Mouse (Mus musculus): ENCODE measurements around the gene Nck2. TPM values are rescaled to one million over a fixed set of nuclear protein-coding genes. Genes with fewer than 3 reads are reported as not detected.

Nck2 gene
- total and polyA plus RNA-seq, 2 experiments from 2014 or later = 17.7 to 49.7 TPM

GRCm38 (mm10) chr1:43455196-43455595 is 10.8 kb downstream of the Nck2 start:
- H3K4me1 ChIP-seq (ENCODE audit: control insufficient read depth, insufficient read depth) = peaks cover 26% of the 10 kb centered on the region
- WGBS = 51% methylated on average over 1 of the region's 1 CpGs
- TF ChIP-seq EP300 (IDR thresholded peaks at IDR 0.05; ENCODE audit: low read depth) (no peak), CTCF (IDR thresholded peaks at IDR 0.05; ENCODE audit: low read depth) (no peak)

GRCm38 (mm10) chr1:43457012-43457766 is 12.8 kb downstream of the Nck2 start:
- H3K4me2 ChIP-seq (ENCODE audit: low read depth, low read length) = no peak overlapping the region; the same call in 1 of the 2 replicates
- no peak overlapping the region; the same call in 1 of the 2 replicates for H3K27ac ChIP-seq (ENCODE audit: low read depth)
- no peak overlapping the region for H3K9ac ChIP-seq (replicated peaks; ENCODE audit: low read depth, low read length)
- no peaks in the 10 kb centered on the region for H3K27me3 ChIP-seq (ENCODE audit: control insufficient read depth, insufficient read depth, low read length)
- WGBS = 72% methylated on average over 7 of the region's 7 CpGs
- TF ChIP-seq CTCF (IDR thresholded peaks at IDR 0.05; ENCODE audit: low read depth) (no peak), EP300 (IDR thresholded peaks at IDR 0.05; ENCODE audit: low read depth) (no peak)
- DNase-seq (ENCODE audit: low spot score) (no peak), ATAC-seq (ENCODE audit: insufficient read depth, low read depth) (no peak)
- H3K4me1 ChIP-seq (ENCODE audit: control insufficient read depth, insufficient read depth) = peaks cover 22% of the 10 kb centered on the region
- H3K36me3 ChIP-seq (replicated peaks; ENCODE audit: control insufficient read depth, insufficient read depth, low read length) = peaks cover 11% of the 10 kb centered on the region; the same call in 1 of the 2 replicates
- H3K9me3 ChIP-seq (replicated peaks; ENCODE audit: control insufficient read depth, low read length) = no peaks in the 10 kb centered on the region
- H3K4me3 ChIP-seq (ENCODE audit: low read depth, low read length) = peak overlapping the region; percentile 5; the same call in 1 of the 2 replicates

More at GRCm38 (mm10) chr1:43455196-43455595, 10.8 kb downstream of the Nck2 start:
- Histone ChIP-seq H3K27ac (ENCODE audit: low read depth) (no peak overlapping the region), H3K4me2 (ENCODE audit: low read depth, low read length) (no peak overlapping the region), H3K4me3 (ENCODE audit: low read depth, low read length) (no peak overlapping the region), H3K27me3 (ENCODE audit: control insufficient read depth, insufficient read depth, low read length) (no peaks in the 10 kb centered on the region), H3K9ac (replicated peaks; ENCODE audit: low read depth, low read length) (no peak overlapping the region), H3K36me3 (replicated peaks; ENCODE audit: control insufficient read depth, insufficient read depth, low read length) (no peaks in the 10 kb centered on the region), H3K9me3 (replicated peaks; ENCODE audit: control insufficient read depth, low read length) (no peaks in the 10 kb centered on the region)
- DNase-seq (ENCODE audit: low spot score) = no peak
- ATAC-seq (ENCODE audit: insufficient read depth, low read depth) = no peak

GRCm38 (mm10) chr1:43460468-43460867 is 16.1 kb downstream of the Nck2 start:
- no peak overlapping the region for H3K9ac ChIP-seq (replicated peaks; ENCODE audit: low read depth, low read length)
- ATAC-seq (ENCODE audit: insufficient read depth, low read depth) (no peak), DNase-seq (ENCODE audit: low spot score) (no peak)
- H3K27ac ChIP-seq (ENCODE audit: low read depth) = no peak overlapping the region; the same call in 1 of the 2 replicates
- H3K4me3 ChIP-seq (ENCODE audit: low read depth, low read length) = no peak overlapping the region
- peaks cover 37% of the 10 kb centered on the region for H3K4me1 ChIP-seq (ENCODE audit: control insufficient read depth, insufficient read depth)
- 83% methylated on average over 5 of the region's 5 CpGs for WGBS
- H3K9me3 ChIP-seq (replicated peaks; ENCODE audit: control insufficient read depth, low read length) = no peaks in the 10 kb centered on the region
- H3K27me3 ChIP-seq (ENCODE audit: control insufficient read depth, insufficient read depth, low read length) = no peaks in the 10 kb centered on the region
- H3K36me3 ChIP-seq (replicated peaks; ENCODE audit: control insufficient read depth, insufficient read depth, low read length) = peaks cover 11% of the 10 kb centered on the region; the same call in 1 of the 2 replicates
- TF ChIP-seq CTCF (IDR thresholded peaks at IDR 0.05; ENCODE audit: low read depth) (no peak), EP300 (IDR thresholded peaks at IDR 0.05; ENCODE audit: low read depth) (no peak)
- no peak overlapping the region for H3K4me2 ChIP-seq (ENCODE audit: low read depth, low read length)

GRCm38 (mm10) chr1:43462666-43463065 is 18.3 kb downstream of the Nck2 start:
- Histone ChIP-seq H3K4me2 (ENCODE audit: low read depth, low read length) (no peak overlapping the region), H3K4me3 (ENCODE audit: low read depth, low read length) (no peak overlapping the region), H3K9me3 (replicated peaks; ENCODE audit: control insufficient read depth, low read length) (no peaks in the 10 kb centered on the region), H3K27ac (ENCODE audit: low read depth) (no peak overlapping the region), H3K27me3 (ENCODE audit: control insufficient read depth, insufficient read depth, low read length) (no peaks in the 10 kb centered on the region), H3K4me1 (ENCODE audit: control insufficient read depth, insufficient read depth) (peaks cover 48% of the 10 kb centered on the region), H3K36me3 (replicated peaks; ENCODE audit: control insufficient read depth, insufficient read depth, low read length) (peaks cover 11% of the 10 kb centered on the region; the same call in 1 of the 2 replicates), H3K9ac (replicated peaks; ENCODE audit: low read depth, low read length) (no peak overlapping the region)
- ATAC-seq (ENCODE audit: insufficient read depth, low read depth) = no peak
- TF ChIP-seq EP300 (IDR thresholded peaks at IDR 0.05; ENCODE audit: low read depth) = no peak
- no peak for TF ChIP-seq CTCF (IDR thresholded peaks at IDR 0.05; ENCODE audit: low read depth)
- WGBS = 45% methylated on average over 4 of the region's 4 CpGs
- no peak for DNase-seq (ENCODE audit: low spot score)

- TF ChIP-seq CTCF (IDR thresholded peaks at IDR 0.05; ENCODE audit: low read depth) (no peak), EP300 (IDR thresholded peaks at IDR 0.05; ENCODE audit: low read depth) (no peak)
- H3K9me3 ChIP-seq (replicated peaks; ENCODE audit: control insufficient read depth, low read length) = no peaks in the 10 kb centered on the region
- H3K4me1 ChIP-seq (ENCODE audit: control insufficient read depth, insufficient read depth) = peaks cover 53% of the 10 kb centered on the region
- H3K4me2 ChIP-seq (ENCODE audit: low read depth, low read length) = no peak overlapping the region
- 71% methylated on average over 11 of the region's 11 CpGs for WGBS
- H3K36me3 ChIP-seq (replicated peaks; ENCODE audit: control insufficient read depth, insufficient read depth, low read length) = peaks cover 11% of the 10 kb centered on the region; the same call in 1 of the 2 replicates
- H3K27me3 ChIP-seq (ENCODE audit: control insufficient read depth, insufficient read depth, low read length) = no peaks in the 10 kb centered on the region
- ATAC-seq (ENCODE audit: insufficient read depth, low read depth) = no peak
- H3K27ac ChIP-seq (ENCODE audit: low read depth) = peak overlapping the region; percentile 19; the same call in 1 of the 2 replicates
- no peak overlapping the region for H3K4me3 ChIP-seq (ENCODE audit: low read depth, low read length)
- no peak overlapping the region for H3K9ac ChIP-seq (replicated peaks; ENCODE audit: low read depth, low read length)
- DNase-seq (ENCODE audit: low spot score) = no peak
These were observed 19.7 kb downstream of the Nck2 start for GRCm38 (mm10) chr1:43463941-43464682.
